Comparison of ENCODE assay signal across 7 mouse cellular contexts in genomic region chr13:81426896-81427755, GRCm38 (mm10).
DNase-seq lines count a peak whose midpoint lies in the region; ATAC-seq and TF ChIP-seq lines count a peak whose summit lies in the region.

No protein-coding gene starts in this region.

- H3K27me3 ChIP-seq in embryonic facial prominence, embryonic 14.5 days (replicated peaks; ENCODE audit: control insufficient read depth, insufficient read depth, low read length) = no peaks in the 10 kb centered on the region
- no peaks in the 10 kb centered on the region for H3K27me3 ChIP-seq in intestine, postnatal 0 days (replicated peaks; ENCODE audit: control insufficient read depth, insufficient read depth, low read length)

- ATAC-seq in embryonic facial prominence, embryonic 14.5 days (ENCODE audit: low read depth) = no peak
- no peak for ATAC-seq in intestine, postnatal 0 days

- WGBS in embryonic facial prominence, embryonic 14.5 days = 67% methylated on average over 15 of the region's 15 CpGs
- WGBS in intestine, postnatal 0 days = 71% methylated on average over 15 of the region's 15 CpGs

- H3K4me1 ChIP-seq in embryonic facial prominence, embryonic 14.5 days (ENCODE audit: control insufficient read depth, insufficient read depth, low read length) = no peaks in the 10 kb centered on the region
- no peaks in the 10 kb centered on the region for H3K4me1 ChIP-seq in intestine, postnatal 0 days (replicated peaks; ENCODE audit: control insufficient read depth, insufficient read depth, low read length)

- no peaks in the 10 kb centered on the region for H3K36me3 ChIP-seq in embryonic facial prominence, embryonic 14.5 days (ENCODE audit: control insufficient read depth, insufficient read depth, low read length)
- H3K36me3 ChIP-seq in intestine, postnatal 0 days (ENCODE audit: control insufficient read depth, insufficient read depth) = no peaks in the 10 kb centered on the region

- H3K9ac ChIP-seq in embryonic facial prominence, embryonic 14.5 days (ENCODE audit: low read depth, low read length) = no peak overlapping the region
- H3K9ac ChIP-seq in intestine, postnatal 0 days (ENCODE audit: low read depth, low read length) = no peak overlapping the region

- no peak overlapping the region for H3K4me3 ChIP-seq in embryonic facial prominence, embryonic 14.5 days (ENCODE audit: low read depth, low read length)
- H3K4me3 ChIP-seq in intestine, postnatal 0 days (ENCODE audit: low read depth, low read length) = no peak overlapping the region

- H3K9me3 ChIP-seq in embryonic facial prominence, embryonic 14.5 days (ENCODE audit: control insufficient read depth, low read length) = no peaks in the 10 kb centered on the region
- no peaks in the 10 kb centered on the region for H3K9me3 ChIP-seq in intestine, postnatal 0 days (ENCODE audit: control insufficient read depth)

- no peak overlapping the region for H3K4me2 ChIP-seq in embryonic facial prominence, embryonic 14.5 days (ENCODE audit: low read depth, low read length)
- no peak overlapping the region for H3K4me2 ChIP-seq in intestine, postnatal 0 days (replicated peaks; ENCODE audit: low read depth)

- DNase-seq in urinary bladder, postnatal 25 days (ENCODE audit: low spot score) = peak; percentile 60
- no peak for DNase-seq in urinary bladder, adult 2 months (ENCODE audit: low spot score)
- peak; percentile 44 to 71 for DNase-seq in adrenal gland, postnatal 36 days
- DNase-seq in embryonic facial prominence, embryonic 14.5 days (ENCODE audit: low spot score) = peak; percentile 31
- DNase-seq in lung, adult 18-20 months = peak; percentile 6 to 32
- peak; percentile 32 for DNase-seq in retina, postnatal 7 days (ENCODE audit: low read depth, low spot score)

- H3K27ac ChIP-seq in embryonic facial prominence, embryonic 14.5 days (replicated peaks; ENCODE audit: low read depth, low read length) = no peak overlapping the region
- no peak overlapping the region for H3K27ac ChIP-seq in intestine, postnatal 0 days (ENCODE audit: low read depth, low read length)

- TF ChIP-seq CTCF in intestine, postnatal 0 days (IDR thresholded peaks at IDR 0.05; ENCODE audit: low read depth) = peak; percentile 73
